Mouse (Mus musculus): ENCODE measurements around the gene Tctex1d4. TPM values are rescaled to one million over a fixed set of nuclear protein-coding genes. Genes with fewer than 3 reads are reported as not detected.

Tctex1d4 gene
- polyA plus RNA-seq, 1 experiment from 2014 or later: not detected

- no peak overlapping the region for H3K4me2 ChIP-seq (ENCODE audit: low read length)
- no peak overlapping the region for H3K9ac ChIP-seq (ENCODE audit: low read length)
- 88% methylated on average over 13 of the region's 13 CpGs for WGBS
- peaks cover 0 to 4% of the 10 kb centered on the region in 2 experiments; a peak in 2 of 4 replicates for H3K4me1 ChIP-seq (ENCODE audit: control insufficient read depth in 2 of 2, insufficient read depth in 2 of 2, low read length in 2 of 2)
- ATAC-seq (ENCODE audit: insufficient number of reproducible peaks, insufficient read depth, low FRiP score, low read depth): no peak
- no peaks in the 10 kb centered on the region for H3K9me3 ChIP-seq (ENCODE audit: control insufficient read depth, low read length)
- no peak overlapping the region for H3K27ac ChIP-seq (replicated peaks in 1 of 2; ENCODE audit: control insufficient read depth in 1 of 2, insufficient read depth in 1 of 2, low read depth in 2 of 2, low read length in 2 of 2)
- H3K36me3 ChIP-seq (ENCODE audit: control insufficient read depth, insufficient read depth, low read length): peaks cover 9% of the 10 kb centered on the region
- no peak overlapping the region for H3K4me3 ChIP-seq (ENCODE audit: control insufficient read depth in 1 of 2, insufficient read depth in 1 of 2, low read depth in 1 of 2, low read length in 2 of 2)
- H3K27me3 ChIP-seq (ENCODE audit: control insufficient read depth, insufficient read depth, low read length): no peaks in the 10 kb centered on the region
Measured at GRCm38 (mm10) chr4:117145248-117145647, 18.7 kb downstream of the Tctex1d4 start.

GRCm38 (mm10) chr4:117146176-117146575 lies 19.6 kb downstream of the Tctex1d4 start:
- ATAC-seq (ENCODE audit: insufficient number of reproducible peaks, insufficient read depth, low FRiP score, low read depth): no peak
- Histone ChIP-seq H3K27me3 (ENCODE audit: control insufficient read depth, insufficient read depth, low read length) (no peaks in the 10 kb centered on the region), H3K27ac (replicated peaks in 1 of 2; ENCODE audit: control insufficient read depth in 1 of 2, insufficient read depth in 1 of 2, low read depth in 2 of 2, low read length in 2 of 2) (no peak overlapping the region), H3K9ac (ENCODE audit: low read length) (no peak overlapping the region), H3K4me3 (ENCODE audit: control insufficient read depth in 1 of 2, insufficient read depth in 1 of 2, low read depth in 1 of 2, low read length in 2 of 2) (no peak overlapping the region), H3K9me3 (ENCODE audit: control insufficient read depth, low read length) (no peaks in the 10 kb centered on the region), H3K36me3 (ENCODE audit: control insufficient read depth, insufficient read depth, low read length) (peaks cover 19% of the 10 kb centered on the region), H3K4me1 (ENCODE audit: control insufficient read depth in 2 of 2, insufficient read depth in 2 of 2, low read length in 2 of 2) (peaks cover 0 to 4% of the 10 kb centered on the region in 2 experiments; a peak in 2 of 4 replicates), H3K4me2 (ENCODE audit: low read length) (no peak overlapping the region)
- WGBS: 28% methylated on average over 15 of the region's 15 CpGs

GRCm38 (mm10) chr4:117148047-117148713 lies 21.6 kb downstream of the Tctex1d4 start:
- Histone ChIP-seq H3K9ac (ENCODE audit: low read length) (no peak overlapping the region), H3K36me3 (ENCODE audit: control insufficient read depth, insufficient read depth, low read length) (peaks cover 39% of the 10 kb centered on the region), H3K4me1 (ENCODE audit: control insufficient read depth in 2 of 2, insufficient read depth in 2 of 2, low read length in 2 of 2) (peaks cover 2 to 7% of the 10 kb centered on the region in 2 experiments), H3K9me3 (ENCODE audit: control insufficient read depth, low read length) (no peaks in the 10 kb centered on the region), H3K27me3 (ENCODE audit: control insufficient read depth, insufficient read depth, low read length) (no peaks in the 10 kb centered on the region), H3K4me2 (ENCODE audit: low read length) (no peak overlapping the region), H3K4me3 (ENCODE audit: control insufficient read depth in 1 of 2, insufficient read depth in 1 of 2, low read depth in 1 of 2, low read length in 2 of 2) (no peak overlapping the region), H3K27ac (replicated peaks in 1 of 2; ENCODE audit: control insufficient read depth in 1 of 2, insufficient read depth in 1 of 2, low read depth in 2 of 2, low read length in 2 of 2) (no peak overlapping the region)
- no peak for ATAC-seq (ENCODE audit: insufficient number of reproducible peaks, insufficient read depth, low FRiP score, low read depth)
- WGBS: 79% methylated on average over 18 of the region's 18 CpGs

GRCm38 (mm10) chr4:117148815-117149214 lies 22.2 kb downstream of the Tctex1d4 start:
- no peak overlapping the region for H3K27ac ChIP-seq (replicated peaks in 1 of 2; ENCODE audit: control insufficient read depth in 1 of 2, insufficient read depth in 1 of 2, low read depth in 2 of 2, low read length in 2 of 2)
- H3K4me3 ChIP-seq (ENCODE audit: control insufficient read depth in 1 of 2, insufficient read depth in 1 of 2, low read depth in 1 of 2, low read length in 2 of 2): no peak overlapping the region
- no peak overlapping the region for H3K4me2 ChIP-seq (ENCODE audit: low read length)
- ATAC-seq (ENCODE audit: insufficient number of reproducible peaks, insufficient read depth, low FRiP score, low read depth): no peak
- 73% methylated on average over 24 of the region's 24 CpGs for WGBS
- H3K36me3 ChIP-seq (ENCODE audit: control insufficient read depth, insufficient read depth, low read length): peaks cover 45% of the 10 kb centered on the region
- H3K9me3 ChIP-seq (ENCODE audit: control insufficient read depth, low read length): no peaks in the 10 kb centered on the region
- no peaks in the 10 kb centered on the region for H3K27me3 ChIP-seq (ENCODE audit: control insufficient read depth, insufficient read depth, low read length)
- H3K9ac ChIP-seq (ENCODE audit: low read length): no peak overlapping the region
- peaks cover 2 to 13% of the 10 kb centered on the region in 2 experiments; a peak in 3 of 4 replicates for H3K4me1 ChIP-seq (ENCODE audit: control insufficient read depth in 2 of 2, insufficient read depth in 2 of 2, low read length in 2 of 2)

- no peak overlapping the region for H3K27ac ChIP-seq (replicated peaks in 1 of 2; ENCODE audit: control insufficient read depth in 1 of 2, insufficient read depth in 1 of 2, low read depth in 2 of 2, low read length in 2 of 2)
- no peak overlapping the region for H3K4me2 ChIP-seq (ENCODE audit: low read length)
- peaks cover 52% of the 10 kb centered on the region for H3K36me3 ChIP-seq (ENCODE audit: control insufficient read depth, insufficient read depth, low read length)
- 67% methylated on average over 6 of the region's 6 CpGs for WGBS
- no peak overlapping the region for H3K9ac ChIP-seq (ENCODE audit: low read length)
- no peaks in the 10 kb centered on the region for H3K9me3 ChIP-seq (ENCODE audit: control insufficient read depth, low read length)
- no peak for ATAC-seq (ENCODE audit: insufficient number of reproducible peaks, insufficient read depth, low FRiP score, low read depth)
- H3K4me3 ChIP-seq (ENCODE audit: control insufficient read depth in 1 of 2, insufficient read depth in 1 of 2, low read depth in 1 of 2, low read length in 2 of 2): no peak overlapping the region
- no peaks in the 10 kb centered on the region for H3K27me3 ChIP-seq (ENCODE audit: control insufficient read depth, insufficient read depth, low read length)
- H3K4me1 ChIP-seq (ENCODE audit: control insufficient read depth in 2 of 2, insufficient read depth in 2 of 2, low read length in 2 of 2): peaks cover 7 to 19% of the 10 kb centered on the region in 2 experiments
Measured at GRCm38 (mm10) chr4:117149291-117150211, 23.0 kb downstream of the Tctex1d4 start.

- no peak overlapping the region for H3K4me3 ChIP-seq (ENCODE audit: control insufficient read depth in 1 of 2, insufficient read depth in 1 of 2, low read depth in 1 of 2, low read length in 2 of 2)
- peaks cover 9 to 22% of the 10 kb centered on the region in 2 experiments for H3K4me1 ChIP-seq (ENCODE audit: control insufficient read depth in 2 of 2, insufficient read depth in 2 of 2, low read length in 2 of 2)
- H3K27me3 ChIP-seq (ENCODE audit: control insufficient read depth, insufficient read depth, low read length): no peaks in the 10 kb centered on the region
- H3K9me3 ChIP-seq (ENCODE audit: control insufficient read depth, low read length): no peaks in the 10 kb centered on the region
- no peak overlapping the region for H3K27ac ChIP-seq (replicated peaks in 1 of 2; ENCODE audit: control insufficient read depth in 1 of 2, insufficient read depth in 1 of 2, low read depth in 2 of 2, low read length in 2 of 2)
- H3K36me3 ChIP-seq (ENCODE audit: control insufficient read depth, insufficient read depth, low read length): peaks cover 58% of the 10 kb centered on the region
- no peak overlapping the region for H3K9ac ChIP-seq (ENCODE audit: low read length)
- no peak overlapping the region for H3K4me2 ChIP-seq (ENCODE audit: low read length)
- ATAC-seq (ENCODE audit: insufficient number of reproducible peaks, insufficient read depth, low FRiP score, low read depth): no peak
- 95% methylated on average over 6 of the region's 6 CpGs for WGBS
Measured at GRCm38 (mm10) chr4:117150212-117150733, 23.7 kb downstream of the Tctex1d4 start.

GRCm38 (mm10) chr4:117151416-117151815 lies 24.8 kb downstream of the Tctex1d4 start:
- WGBS: 79% methylated on average over 1 of the region's 1 CpGs
- H3K27ac ChIP-seq (replicated peaks in 1 of 2; ENCODE audit: control insufficient read depth in 1 of 2, insufficient read depth in 1 of 2, low read depth in 2 of 2, low read length in 2 of 2): no peak overlapping the region
- no peak overlapping the region for H3K4me3 ChIP-seq (ENCODE audit: control insufficient read depth in 1 of 2, insufficient read depth in 1 of 2, low read depth in 1 of 2, low read length in 2 of 2)
- no peak for ATAC-seq (ENCODE audit: insufficient number of reproducible peaks, insufficient read depth, low FRiP score, low read depth)
- no peaks in the 10 kb centered on the region for H3K27me3 ChIP-seq (ENCODE audit: control insufficient read depth, insufficient read depth, low read length)
- no peak overlapping the region for H3K9ac ChIP-seq (ENCODE audit: low read length)
- no peaks in the 10 kb centered on the region for H3K9me3 ChIP-seq (ENCODE audit: control insufficient read depth, low read length)
- peaks cover 9 to 22% of the 10 kb centered on the region in 2 experiments for H3K4me1 ChIP-seq (ENCODE audit: control insufficient read depth in 2 of 2, insufficient read depth in 2 of 2, low read length in 2 of 2)
- no peak overlapping the region for H3K4me2 ChIP-seq (ENCODE audit: low read length)
- peaks cover 58% of the 10 kb centered on the region for H3K36me3 ChIP-seq (ENCODE audit: control insufficient read depth, insufficient read depth, low read length)

Measured in heart, embryonic 14.5 days (tissue).